Mouse (Mus musculus): ENCODE results near the gene C2cd3.

The C2cd3 gene

DNA sequence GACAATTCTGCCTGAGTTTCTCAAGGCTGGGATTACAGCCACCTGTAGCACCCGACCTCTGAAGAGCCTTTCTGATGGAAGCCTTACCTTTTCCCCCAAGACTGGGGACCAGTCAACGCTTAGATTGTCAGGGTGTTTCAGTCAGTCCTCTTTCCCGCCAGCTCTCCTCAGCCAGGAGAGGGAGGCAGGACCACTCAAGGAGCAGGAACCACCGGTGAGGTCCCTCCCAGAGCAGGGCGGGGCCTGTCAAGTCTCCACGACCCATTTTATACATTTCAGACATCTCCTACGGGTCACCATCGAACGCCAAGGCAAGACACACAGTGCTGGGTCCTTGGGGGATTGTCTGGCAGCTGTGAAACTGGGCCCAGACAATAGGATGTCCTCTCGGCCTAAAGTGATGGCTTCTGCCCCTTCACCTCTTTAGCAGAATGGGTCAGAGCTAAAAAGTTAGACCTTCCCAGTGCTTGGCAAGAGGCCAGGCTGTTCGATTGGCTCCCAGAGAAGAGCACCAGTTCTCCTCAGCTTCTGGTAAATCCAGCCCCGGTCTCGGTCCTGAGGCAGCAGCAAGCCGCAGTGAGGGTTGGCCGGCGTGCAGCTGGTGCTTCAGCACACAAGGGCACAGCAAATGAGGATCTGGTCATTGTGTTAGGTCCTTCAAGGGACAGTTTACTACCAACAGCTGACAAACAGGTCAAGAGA lies 128.4 kb downstream of the C2cd3 start:
- DNase-seq = no peak

- DNase-seq = no peak
These were observed 129.2 kb downstream of the C2cd3 start for GRCm38 (mm10) chr7:100501027-100501843.

DNA sequence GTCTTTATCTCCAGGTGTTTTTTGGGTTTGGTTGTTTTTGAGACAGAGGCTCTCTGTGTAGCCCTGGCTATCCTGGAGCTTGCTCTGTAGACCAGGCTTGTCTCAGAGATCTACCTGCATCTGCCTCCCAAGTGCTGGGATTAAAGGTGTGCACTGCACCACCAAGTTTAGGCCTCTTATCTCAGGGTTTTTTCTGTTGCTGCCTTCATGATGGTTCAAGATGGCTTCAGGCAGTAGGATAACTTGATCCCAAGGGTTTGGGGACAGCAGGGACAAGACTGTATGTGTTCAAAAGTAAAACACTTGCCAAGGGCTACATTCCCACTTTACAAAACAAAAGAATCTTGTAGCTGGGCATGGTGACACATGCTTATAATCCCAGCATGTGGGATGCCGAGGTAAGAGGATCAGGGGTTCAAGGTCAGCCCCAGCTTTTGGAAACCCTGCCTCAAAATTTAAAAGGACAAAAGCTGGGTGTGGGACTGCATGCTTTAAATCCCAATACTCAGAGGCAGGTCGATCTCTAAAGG lies 129.9 kb downstream of the C2cd3 start:
- no peak for DNase-seq

DNA sequence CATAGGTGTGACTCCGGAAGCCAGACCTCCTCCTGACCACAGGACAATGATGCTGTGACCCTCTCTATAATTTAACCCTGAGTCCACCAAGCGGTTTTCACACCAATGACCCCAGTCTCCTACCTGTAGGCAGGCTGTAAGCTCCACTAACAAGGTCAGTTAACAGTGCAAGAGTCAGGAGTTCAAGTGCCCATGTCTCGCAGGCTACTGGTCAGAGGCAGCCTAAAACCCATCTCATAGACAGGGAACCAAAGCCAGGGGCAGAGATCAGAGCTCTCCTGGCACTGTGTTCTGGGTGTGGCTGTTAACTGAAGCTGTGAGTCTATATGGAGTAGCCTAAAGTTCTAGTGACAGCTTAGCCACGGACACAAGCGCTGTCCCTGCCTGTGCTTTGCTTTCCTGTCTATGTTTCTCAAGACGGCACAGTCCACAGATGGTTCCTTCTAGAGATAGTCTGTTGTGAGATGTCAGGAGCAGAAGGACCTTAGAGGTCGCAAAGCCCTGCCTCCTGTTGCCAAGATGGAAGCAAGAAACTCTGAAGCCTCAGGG lies 130.4 kb downstream of the C2cd3 start:
- no peak for DNase-seq

DNA sequence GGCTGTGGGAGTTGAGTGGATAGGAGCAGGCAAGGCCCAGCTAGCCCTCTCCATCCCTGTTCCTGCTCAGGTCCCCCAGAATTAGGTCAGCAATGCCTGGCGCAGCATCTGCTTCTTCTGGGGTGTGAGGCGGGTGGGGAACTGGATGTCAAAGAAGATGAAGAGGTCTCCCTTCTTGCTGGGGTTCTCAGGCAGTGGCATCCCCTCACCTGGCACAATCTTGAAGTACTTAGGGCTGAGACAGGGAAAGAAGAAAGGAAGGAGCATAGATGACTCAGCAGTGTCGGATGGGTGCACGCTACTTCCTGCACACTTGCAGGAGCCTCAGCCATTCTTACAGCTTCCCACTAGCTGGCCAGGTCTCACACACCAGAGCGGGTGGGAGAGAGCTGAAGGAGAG lies 131.0 kb downstream of the C2cd3 start:
- no peak for DNase-seq

DNA sequence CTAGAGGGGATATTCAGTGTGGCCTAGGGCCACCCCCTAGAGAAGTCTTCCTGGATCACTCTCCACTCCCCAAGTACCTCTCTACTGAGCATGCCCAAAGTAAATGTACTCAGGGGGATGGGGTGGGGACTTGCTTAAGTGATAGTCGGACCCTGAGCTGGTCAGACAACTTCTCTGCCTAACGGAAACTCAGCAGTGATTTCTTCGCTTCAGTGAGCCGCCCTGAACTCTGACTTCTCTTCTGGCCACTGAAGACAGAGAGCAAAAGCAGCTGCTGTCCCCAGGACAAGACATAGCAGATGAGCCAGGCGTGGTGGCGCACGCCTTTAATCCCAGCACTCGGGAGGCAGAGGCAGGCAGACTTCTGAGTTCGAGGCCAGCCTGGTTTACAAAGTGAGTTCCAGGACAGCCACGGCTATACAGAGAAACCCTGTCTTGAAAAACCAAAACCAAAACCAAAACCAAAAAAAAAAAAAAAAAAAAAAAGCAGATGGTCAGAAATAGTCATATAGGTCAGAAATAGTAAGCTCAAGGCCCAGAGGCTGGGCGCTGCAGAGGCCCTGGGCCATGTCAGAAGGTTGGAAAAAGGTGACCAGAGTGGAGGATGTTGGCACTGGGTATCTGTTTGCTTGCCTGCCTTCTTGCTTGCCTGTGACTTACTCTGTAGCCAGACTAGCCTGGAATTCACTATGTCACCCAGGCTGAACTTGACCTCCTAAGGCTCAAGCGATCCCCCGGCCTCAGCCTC lies 132.9 kb downstream of the C2cd3 start:
- no peak for DNase-seq

DNA sequence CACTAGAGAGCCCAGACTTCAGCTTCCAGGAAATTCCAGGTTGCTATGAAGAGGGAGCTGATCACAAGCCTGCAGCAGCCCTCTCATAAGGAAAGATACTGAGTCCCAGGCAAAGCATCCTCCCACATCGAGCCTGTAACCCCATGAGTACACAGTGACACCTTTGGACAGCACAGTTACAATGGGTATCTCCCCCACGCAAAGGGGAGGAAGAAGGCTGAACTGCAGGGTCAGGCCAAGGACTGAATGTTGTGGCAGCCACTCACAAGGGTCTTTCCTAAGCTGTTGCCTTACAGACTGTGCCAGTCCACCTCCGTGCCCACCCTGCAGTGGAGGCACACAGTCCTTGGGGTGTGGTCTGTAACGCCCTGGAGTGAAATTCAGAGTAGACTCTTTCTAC lies 134.5 kb downstream of the C2cd3 start:
- DNase-seq = no peak

GRCm38 (mm10) chr7:100508670-100509069 lies 136.6 kb downstream of the C2cd3 start:
- DNase-seq = no peak

GRCm38 (mm10) chr7:100511602-100512001 lies 139.6 kb downstream of the C2cd3 start:
- DNase-seq = no peak

GRCm38 (mm10) chr7:100514573-100514972 lies 142.5 kb downstream of the C2cd3 start, which contains the start of gene Dnajb13:
TSS of gene Dnajb13 (minus strand) at chr7:100514960.
- DNase-seq = no peak
